Mouse (Mus musculus): ENCODE measurements around the gene Ggct.

Gene Ggct

DNA sequence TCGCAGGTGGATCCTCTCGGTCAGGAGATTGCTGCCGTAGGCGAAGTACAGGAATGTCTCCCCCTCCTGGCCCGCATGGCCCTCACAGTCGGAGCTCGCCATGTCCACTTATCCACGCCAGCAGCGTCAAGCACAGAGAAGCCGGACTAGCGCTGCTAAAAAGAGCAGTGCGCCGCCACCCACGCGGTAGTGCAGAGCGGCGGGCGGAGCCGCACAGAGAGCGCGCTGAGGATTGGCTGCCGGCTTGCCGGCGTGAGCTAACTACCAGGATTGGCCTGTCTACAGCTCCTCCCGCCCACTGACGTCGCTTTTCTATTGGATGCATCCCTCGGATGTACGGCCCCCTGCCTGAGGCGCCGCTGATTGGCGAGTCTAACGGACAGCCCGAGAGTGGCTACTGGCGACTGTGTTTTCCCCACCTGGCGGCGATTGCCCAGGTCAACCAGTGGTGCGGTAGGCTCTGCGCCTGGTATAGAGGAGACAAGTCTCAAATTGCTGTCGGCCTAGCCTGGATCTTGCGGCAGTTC lies at the start of gene Ggct:
Ggct (minus strand) TSS at position 217 of the 527 bp plus-strand sequence.
- peak; percentile 84 to 94 for DNase-seq (ENCODE audit: low spot score in 2 of 2)

DNA sequence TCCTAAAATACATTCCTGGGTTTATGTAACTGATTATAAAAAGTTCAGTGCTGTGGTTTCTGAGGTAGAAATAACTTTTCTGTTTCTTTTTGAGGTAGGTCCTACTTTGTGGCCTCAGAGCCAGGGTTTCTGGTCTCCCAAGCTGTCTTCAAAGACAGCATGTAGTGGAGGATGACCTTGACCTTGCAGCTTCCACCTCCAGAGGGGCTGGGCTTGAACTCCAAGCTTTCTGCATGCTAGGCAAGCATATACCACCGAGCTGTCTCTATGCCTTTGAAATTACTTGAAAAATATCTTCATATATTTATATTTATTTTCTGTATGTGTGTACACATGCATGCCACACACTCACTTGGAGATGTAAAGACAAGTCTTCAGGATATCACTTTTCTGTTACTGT lies 47.3 kb upstream of the Ggct start:
- no peak for DNase-seq (ENCODE audit: low spot score in 2 of 2)

DNA sequence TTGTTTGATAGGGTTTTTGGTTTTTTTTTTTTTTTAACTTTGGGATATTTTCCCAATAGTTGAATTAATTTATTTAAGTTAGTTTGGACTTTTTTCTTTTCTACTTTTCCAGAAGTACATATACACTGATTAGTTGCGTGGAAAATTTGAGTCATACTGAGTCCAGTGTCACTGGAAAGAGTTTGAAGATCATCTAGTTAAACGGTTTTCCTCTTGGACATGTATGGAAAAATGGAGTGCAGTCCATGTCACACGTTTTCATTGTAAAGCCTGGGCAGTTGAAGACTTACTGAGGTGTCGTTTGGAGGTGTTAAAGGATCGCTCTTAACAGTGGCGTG lies 46.7 kb upstream of the Ggct start:
- no peak for DNase-seq (ENCODE audit: low spot score in 2 of 2)

DNA sequence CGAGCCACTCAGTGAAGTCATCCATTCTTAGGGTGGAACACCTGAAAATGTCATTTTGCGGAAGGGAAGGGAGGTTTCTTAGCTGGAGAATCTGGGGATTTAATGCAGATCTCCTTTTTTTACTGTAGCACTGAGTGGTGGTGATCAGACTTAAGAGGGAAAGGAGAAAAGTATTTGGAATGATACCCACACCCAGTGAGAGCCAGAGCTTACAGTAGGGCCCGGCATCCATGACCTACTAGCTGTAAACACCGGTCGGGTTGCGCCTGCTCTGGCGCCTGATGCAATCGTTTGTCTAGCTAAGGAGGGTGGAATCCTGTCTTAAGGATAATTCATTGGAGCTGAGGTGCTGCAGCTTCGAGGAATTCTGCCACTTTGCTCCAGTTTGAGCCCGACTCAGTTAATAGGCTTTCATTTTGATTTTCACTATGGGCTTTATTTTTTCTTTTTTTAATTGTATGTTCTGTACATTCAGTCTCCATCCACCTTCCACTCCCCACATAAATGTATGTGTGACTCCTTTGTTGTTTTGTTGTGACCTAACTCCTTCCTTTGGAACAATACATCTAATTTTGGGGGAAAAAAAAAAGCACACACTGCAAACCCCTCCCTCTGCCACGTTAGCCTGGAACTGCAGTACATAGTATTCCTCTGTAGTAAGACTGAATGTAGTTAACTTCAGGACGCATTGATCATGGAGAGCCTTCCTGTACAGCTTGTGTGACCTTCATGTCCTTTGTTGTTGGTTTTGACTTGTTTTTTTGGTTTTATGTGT lies 46.1 kb upstream of the Ggct start:
- peak in 1 of 2 experiments; percentile 13 for DNase-seq (ENCODE audit: low spot score in 2 of 2)

DNA sequence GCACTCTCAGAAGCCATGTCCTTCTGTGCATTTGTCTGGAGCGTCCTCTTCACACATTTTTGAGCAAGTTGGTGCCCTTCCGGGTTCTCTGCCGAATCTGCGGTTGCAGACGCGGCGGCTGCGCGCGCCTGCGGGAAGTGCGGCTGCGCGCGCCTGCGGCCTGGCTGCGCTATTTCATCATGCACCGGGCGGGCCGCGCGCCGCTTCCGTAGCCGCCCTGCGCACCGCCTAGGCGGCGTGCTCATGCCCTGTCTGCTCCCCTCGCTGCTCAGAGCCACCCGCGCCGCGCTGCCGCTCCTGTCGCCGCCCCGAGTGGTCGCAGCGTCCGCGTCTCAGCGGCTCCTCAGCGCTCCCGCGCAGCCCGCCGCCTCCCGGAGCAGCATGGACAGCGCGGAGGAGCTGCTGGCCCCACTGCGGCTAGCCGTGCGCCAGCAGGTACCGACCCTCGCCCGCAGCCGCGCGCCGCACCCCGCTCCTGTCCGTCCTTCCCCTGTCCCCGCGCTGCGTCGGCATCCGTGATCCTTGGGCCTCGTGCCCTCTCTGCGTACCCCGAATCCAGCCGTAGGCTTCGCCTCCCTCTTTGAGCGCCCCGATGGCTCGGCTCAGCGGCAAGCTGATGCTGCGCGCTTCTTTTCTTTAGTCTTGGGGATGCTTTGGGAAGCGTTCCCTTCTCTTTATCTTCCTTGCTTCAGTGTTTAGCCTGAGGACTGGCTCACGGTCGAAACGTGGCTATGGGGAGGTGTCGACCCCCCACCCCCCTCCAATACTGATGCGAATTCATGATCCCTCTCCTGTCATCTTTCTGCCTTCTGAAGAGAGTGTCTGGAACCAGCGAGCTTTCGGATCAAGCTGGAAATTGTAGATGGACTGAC lies 45.3 kb upstream of the Ggct start, which contains the start of gene Gars:
Gars (plus strand) TSS at position 209 of the 872 bp plus-strand sequence.
- DNase-seq (ENCODE audit: low spot score in 2 of 2), result peak; percentile 59 to 84

DNA sequence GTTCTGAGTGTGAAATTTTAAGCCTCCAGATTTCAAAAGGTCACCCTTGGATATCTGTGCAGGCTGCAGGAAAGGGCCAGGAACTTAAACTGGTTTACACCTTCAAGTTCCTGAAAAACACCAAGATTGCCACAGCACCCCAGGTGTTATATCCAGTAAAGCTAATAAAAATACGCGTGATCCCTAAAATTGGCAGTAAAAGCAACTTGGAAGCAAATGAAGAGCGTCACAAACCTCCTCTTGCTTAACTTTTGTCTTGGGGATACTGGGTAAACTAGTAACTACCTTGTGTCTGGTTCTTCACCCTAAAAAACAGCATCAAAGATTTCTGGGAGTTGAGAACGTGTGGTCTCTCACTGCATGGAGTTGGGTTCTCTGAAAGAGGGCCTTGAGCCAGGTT lies 44.0 kb upstream of the Ggct start:
- DNase-seq (ENCODE audit: low spot score in 2 of 2), result no peak

DNA sequence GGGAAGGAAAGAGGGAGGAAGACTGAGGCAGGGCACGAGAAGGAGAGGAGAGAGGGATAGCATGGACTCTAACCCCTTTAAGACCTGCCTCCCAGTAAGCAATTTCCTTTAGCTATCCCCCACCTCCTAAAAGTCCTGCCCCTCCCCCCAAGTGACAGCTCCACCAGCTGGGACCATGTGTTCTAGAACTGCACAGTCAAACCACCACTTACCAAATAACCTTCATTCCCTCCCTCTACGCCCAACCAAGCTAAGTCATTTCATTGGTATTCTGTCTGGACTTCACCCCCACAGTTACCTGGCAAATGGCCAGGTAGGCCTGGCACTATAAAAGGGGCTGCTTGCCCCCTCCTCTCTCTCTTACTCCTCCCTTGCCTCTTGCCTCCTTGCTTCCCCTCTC lies 34.9 kb upstream of the Ggct start:
- no peak for DNase-seq (ENCODE audit: low spot score in 2 of 2)

DNA sequence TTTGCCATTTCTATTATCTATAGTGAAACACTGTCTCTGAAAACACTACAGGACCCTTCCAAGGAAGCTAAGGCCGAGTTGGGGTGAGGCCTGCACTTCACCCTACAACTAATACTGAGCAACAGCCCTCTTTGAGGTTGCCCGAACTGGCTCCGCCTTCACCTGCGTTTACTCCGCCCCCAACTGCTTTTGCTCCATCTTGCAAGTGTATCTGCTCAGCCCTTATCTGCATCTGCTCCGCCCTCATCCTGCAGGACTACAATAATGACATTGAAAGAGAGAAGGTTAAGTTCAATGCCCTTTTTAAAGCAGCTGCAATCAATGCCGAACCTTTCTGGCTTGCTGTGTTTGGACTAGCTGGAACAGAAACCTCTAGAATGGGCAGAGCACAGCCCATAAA lies 29.1 kb upstream of the Ggct start:
- DNase-seq (ENCODE audit: low spot score in 2 of 2), result no peak

DNA sequence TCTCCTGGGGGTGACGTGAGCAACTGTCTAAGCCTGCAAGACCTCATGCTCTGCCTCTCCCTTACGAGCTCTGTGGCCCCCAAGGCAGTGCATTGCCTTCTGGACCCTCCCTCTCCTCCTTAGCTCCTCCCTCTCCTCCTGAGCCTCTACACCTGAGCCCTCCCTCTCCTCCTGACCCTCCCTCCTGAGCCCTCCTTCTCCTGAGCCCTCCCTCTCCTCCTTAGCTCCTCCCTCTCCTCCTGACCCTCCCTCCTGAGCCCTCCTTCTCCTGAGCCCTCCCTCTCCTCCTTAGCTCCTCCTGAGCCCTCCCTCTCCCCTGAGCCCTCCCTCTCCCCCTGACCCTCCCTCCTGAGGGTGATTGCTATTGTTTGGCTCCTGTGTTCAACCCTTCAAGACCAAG lies 25.7 kb upstream of the Ggct start:
- no peak for DNase-seq (ENCODE audit: low spot score in 2 of 2)

DNA sequence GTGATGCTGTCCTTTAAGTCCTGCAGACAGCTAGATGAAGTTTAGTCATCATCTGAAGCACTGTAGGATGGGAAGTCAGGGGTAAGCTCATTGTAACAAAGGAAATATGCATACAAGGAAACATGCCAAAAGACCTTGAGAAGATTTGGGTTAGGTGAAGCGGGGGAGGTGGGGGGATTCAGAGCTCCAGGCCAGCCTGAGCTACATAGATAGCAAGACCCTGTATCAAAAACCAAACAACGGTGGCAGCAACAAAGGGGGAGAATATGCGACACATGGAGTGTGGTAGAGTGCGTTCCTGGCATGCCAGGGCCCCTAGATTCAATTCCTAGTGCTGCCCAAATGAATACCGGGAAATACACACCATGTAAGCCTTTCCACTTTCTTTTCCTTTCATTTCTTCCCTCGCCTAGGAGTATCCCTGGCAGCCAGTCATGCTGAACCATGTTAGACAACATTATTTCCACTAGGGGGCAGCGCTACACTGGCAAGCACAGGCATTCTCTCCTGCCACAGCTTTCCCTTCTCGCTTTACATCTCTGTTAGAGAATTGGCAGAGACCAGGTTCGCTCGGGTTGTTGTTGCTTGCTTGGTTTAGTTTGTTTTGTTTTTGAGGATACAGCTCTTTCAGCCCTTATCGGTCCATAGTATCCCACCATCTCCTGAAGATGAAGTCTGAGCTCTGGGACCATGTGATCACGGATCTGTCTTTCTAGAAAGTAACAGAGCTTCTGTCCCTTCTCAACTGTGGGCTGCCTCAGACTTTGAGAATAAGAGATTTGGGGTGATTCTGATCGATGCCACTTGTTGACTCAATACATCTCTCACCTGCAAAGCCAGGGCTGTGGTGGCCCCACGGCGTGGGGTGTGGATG lies 24.2 kb upstream of the Ggct start:
- DNase-seq (ENCODE audit: low spot score in 2 of 2), result peak in 1 of 2 experiments; percentile 52

DNA sequence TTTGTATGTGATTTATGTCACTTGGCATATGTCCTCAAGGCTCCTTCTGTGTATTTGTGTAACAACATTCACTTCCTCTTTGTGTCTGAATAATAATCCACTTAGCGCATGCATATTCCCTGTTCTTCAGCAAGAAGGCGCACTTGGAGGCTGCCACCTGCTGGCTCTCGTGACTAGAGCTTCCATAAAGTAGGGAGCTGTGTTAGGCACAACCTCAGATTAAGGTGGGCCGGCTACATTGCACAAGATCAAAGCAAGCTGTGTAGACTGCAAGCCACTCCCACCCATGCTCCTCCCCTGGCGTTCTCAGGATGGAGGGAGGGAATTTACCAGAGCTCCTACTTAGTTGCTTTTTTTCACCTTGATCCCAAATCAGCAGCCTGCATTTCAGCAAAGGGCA lies 23.5 kb upstream of the Ggct start:
- DNase-seq (ENCODE audit: low spot score in 2 of 2), result no peak

DNA sequence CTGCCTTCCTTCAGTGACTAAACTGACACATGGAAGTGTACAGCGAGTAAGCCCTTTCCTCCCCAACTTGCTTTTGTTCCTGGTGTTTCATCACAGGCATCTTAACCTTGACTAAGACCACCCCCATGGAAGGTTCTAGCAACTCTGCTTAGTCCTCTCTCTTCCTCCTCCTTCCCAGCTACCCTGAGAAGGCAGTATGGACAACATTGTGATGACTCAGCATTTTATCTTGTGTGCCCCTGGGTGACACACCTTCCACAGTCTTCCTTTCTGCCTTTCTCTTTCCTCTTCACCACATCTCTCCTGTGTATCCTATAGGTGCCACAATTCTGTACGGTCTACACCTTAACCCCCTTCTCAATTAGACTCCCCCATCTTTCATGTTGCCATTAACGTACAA lies 21.4 kb upstream of the Ggct start:
- DNase-seq (ENCODE audit: low spot score in 2 of 2), result no peak

DNA sequence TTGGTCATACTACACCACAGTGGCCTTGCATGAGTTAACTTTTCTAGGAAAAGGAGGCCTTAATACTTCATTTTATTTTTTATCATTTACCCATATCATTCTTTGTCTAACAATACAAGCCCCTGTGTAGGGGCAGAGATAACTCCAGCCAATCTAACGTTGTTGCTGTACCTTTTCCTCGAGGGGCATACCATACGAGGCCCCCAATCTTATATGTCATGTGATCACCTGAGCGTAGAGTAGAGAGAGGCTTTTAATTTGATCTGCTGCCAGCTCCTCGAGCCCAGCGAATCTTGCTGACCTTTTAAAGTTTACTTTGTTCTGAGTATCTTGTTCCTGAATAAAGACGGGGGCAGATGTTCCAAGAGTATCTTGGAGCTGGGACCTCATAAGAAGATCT lies 19.8 kb upstream of the Ggct start:
- no peak for DNase-seq (ENCODE audit: low spot score in 2 of 2)

DNA sequence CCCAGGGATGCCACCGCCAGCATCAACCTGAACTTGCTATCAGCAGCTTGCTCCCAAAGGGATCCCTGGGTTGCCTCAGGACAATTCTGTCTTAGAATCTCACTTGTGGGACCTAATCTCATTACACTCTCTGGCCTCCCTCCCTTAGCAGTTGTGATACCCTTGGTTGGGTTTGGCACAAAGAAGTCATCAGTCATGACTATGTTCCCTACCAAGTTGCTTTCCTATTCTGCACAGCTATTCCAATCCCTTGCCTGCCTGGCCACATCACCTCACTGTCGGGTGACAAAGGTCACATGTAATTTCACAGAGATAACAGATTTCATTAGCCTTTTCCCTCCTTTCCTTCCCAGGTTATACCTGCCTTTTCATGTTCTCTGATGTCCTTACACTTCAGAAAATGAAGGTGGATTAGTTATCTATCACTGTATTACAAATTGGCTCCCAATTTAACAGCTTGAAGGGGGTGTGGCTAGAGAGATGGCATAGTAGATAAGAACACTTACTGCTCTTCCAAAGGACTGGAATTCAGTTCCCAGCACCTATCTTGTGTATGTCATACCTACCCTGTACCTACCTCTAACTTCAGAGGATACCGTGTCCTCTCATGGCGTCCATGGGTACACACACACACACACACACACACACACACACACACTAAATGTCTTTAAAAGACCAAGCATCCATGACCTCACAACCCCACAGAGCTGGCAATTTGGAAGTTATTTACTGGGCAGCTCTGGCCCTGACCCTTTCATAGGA lies 17.8 kb upstream of the Ggct start:
- no peak for DNase-seq (ENCODE audit: low spot score in 2 of 2)

DNA sequence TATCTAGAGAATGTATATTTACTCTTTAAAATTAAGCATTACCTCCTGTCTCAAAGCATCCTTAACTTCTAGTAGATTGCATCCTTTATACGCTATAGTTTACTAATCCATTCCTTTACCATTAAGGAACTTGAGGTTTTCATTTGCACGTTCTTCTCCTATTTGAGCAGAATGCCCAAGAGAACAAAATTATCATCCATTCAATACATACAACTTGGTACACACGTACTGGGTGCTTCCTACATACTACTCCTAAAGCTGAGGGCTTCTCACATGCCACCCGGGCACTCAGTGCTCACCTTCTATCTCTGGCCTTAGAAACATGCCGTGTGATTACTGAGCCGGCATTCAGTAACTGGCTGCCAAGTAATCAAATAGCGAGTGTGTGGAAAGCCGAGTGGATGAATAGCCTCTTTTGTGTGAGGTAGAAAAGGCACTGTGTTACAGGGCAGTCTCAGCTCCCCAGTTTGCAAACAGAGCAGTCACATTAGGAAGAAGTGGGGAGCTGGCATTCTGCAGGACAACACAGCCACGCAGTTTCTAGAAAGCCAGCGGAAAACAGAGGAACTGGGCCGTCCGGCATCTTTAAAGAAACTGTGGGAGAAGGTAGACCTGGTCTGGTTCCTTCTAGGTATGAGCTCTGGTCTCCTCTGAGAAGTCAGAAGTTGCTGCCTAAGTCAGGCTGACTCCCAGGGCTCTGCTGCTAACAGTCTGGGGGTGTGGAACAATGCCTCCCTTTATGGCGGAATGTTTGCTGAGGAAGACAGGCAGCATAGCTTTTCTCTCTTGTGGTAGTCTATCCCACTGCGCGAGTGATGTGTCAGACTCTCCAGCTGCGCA lies 16.9 kb upstream of the Ggct start:
- no peak for DNase-seq (ENCODE audit: low spot score in 2 of 2)

DNA sequence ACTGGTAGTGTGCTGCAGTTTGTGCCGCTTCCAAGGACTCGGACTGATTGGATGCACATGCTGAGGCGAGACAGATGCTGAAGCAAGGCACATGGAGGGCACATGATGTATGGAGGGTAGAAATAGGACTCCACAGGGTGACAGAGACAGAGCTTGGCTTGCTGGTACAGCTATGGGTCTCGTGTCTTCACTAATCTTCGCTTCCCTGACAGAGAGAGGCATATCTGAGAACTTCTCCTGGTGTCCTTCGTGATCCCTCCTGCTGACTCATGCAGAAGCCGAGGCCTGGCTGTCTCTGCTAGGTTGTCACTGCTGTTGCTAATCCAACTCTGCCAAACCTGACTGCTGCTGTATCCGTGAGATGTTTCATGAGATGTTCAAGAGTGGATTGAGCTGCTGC lies 15.7 kb upstream of the Ggct start:
- no peak for DNase-seq (ENCODE audit: low spot score in 2 of 2)

DNA sequence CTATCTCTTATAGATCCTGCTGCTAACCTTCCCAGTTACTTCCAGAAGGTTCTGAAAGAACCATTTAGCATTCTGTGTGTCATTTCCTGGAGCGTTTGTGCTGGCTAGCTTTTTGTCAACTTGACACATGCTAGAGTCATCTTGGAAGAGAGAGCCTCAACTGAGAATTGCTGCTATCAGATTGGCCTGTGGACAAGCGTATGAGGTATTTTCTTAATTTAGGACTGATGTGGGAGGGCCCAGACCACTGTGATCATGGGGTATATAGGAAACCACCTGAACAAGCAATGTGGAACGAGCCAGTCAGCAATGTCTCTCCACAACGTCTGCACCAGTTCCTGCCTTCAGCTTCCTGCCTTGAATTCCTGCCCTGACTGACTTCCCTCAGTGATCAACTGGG lies 10.8 kb upstream of the Ggct start:
- no peak for DNase-seq (ENCODE audit: low spot score in 2 of 2)

DNA sequence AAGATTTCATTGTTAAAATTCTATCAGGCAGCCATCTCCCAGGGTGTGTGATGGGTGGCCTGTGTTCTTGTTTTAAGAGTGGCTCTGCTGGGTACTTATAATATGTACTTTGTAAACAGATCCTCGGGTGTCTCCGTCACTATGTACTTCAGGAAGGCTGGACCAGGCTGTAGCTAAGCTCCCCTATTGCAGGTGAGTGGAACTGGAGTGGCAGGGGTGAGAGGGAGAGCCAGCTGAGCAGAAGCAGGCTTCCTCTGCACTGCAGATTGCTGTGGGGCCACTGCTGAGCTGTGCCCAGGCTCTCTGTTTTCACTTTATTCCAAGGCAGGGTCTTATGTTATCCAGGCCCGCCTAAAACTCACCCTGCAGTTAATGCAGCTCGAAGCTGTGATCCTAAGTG lies 9.7 kb upstream of the Ggct start:
- no peak for DNase-seq (ENCODE audit: low spot score in 2 of 2)

DNA sequence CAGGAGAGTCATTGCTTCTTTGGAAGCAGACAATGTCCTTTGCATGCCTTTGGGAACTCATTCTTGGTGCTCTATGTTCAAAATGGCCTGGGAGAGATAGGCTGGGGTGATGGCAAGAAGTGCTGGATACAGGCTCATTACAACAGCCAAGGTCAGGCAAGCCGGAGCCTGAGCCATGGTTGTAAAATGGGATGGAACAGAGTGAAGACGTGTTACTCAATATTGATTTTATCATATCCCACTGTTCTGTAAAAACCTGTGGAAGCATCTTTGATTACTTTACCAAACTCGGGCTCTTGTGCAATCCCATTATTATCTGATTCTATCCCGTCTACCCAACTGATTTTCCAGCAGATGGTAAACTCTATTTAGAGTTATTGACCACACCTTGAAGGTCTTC lies 8.6 kb upstream of the Ggct start:
- no peak for DNase-seq (ENCODE audit: low spot score in 2 of 2)

DNA sequence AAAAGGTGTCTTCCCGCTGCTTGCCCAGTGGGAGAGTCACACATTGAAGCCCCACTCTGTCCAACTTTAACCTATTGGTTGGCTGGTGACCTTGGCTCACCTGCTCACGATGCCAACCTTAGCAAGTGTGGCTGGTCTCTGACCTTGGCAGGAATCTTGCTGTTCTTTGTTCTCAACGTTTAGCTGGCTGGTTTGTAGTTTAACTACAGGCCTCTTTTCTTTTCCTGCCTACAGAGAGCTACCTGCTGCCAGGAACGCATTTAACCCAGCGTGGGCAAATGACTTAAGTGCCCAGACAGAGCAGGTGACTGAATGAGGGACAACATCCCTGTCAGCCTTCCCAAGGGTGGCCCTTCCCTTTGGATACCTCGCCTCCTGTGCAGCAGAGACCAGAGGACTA lies 5.0 kb upstream of the Ggct start:
- DNase-seq (ENCODE audit: low spot score in 2 of 2), result no peak
